ENCODE assay signal across 7 mouse cellular contexts in the genomic region with DNA sequence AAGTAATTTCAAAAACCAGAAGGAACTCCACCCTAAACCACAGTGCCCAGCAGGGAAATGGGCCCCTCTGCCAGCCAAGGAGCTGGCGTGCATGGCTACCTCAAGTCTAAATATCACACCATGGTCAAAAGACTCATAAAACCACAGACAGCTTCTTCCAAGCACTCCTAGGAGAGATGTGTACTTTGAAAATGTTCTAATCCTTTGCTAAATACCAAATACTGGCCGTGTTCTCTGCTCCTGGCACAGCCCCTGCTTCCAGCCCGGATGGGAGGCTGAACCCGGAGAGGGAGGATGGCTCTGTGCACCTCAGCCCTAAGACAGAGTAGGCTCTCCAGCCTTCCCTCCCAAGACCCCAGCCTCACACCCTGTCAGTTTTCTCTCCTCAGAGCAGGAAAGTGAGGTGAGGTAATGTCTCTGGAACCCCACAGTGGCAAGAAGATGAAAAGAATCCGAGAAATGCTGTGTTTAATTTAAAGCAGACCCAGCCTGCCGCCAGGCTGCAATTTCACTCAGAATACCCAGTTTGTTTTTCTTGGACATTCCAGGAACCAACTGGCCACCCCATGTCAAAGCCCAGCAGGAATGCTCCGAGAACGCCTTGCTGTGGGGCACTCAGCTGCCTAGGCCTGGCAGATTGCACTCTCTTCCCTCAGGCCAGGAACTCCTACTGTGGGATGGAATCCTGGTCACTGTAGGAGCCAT.
A peak's percentile ranks its signal among the peaks of the same experiment; 100 is the strongest.
DNase-seq lines count a peak whose midpoint lies in the region; ATAC-seq lines count a peak whose summit lies in the region.

No protein-coding gene starts in this region.

- no peaks in the 10 kb centered on the region for H3K36me3 ChIP-seq in midbrain, embryonic 10.5 days
- H3K36me3 ChIP-seq in midbrain, embryonic 11.5 days (ENCODE audit: control insufficient read depth, insufficient read depth, low read length) = no peaks in the 10 kb centered on the region
- no peaks in the 10 kb centered on the region for H3K36me3 ChIP-seq in embryonic facial prominence, embryonic 15.5 days
- H3K36me3 ChIP-seq in intestine, embryonic 16.5 days (ENCODE audit: control insufficient read depth, insufficient read depth, low read length) = no peaks in the 10 kb centered on the region
- H3K36me3 ChIP-seq in midbrain, embryonic 14.5 days (ENCODE audit: control insufficient read depth, insufficient read depth, low read length) = no peaks in the 10 kb centered on the region

- DNase-seq in midbrain, embryonic 10.5 days (ENCODE audit: low spot score) = peak; percentile 45
- no peak for DNase-seq in midbrain, embryonic 11.5 days (ENCODE audit: low spot score, missing footprints)
- DNase-seq in midbrain, embryonic 14.5 days = peak; percentile 25
- DNase-seq in spleen, postnatal 10 days (ENCODE audit: low spot score in 2 of 2) = no peak
- no peak for DNase-seq in spleen, adult 12 weeks (ENCODE audit: low spot score)

- WGBS in midbrain, embryonic 10.5 days = 56% methylated on average over 8 of the region's 8 CpGs
- WGBS in midbrain, embryonic 11.5 days = 58% methylated on average over 8 of the region's 8 CpGs
- WGBS in embryonic facial prominence, embryonic 15.5 days = 10% methylated on average over 8 of the region's 8 CpGs
- 25% methylated on average over 8 of the region's 8 CpGs for WGBS in intestine, embryonic 16.5 days
- WGBS in midbrain, embryonic 14.5 days = 61% methylated on average over 8 of the region's 8 CpGs

- H3K4me1 ChIP-seq in midbrain, embryonic 10.5 days = peaks cover 24% of the 10 kb centered on the region
- no peaks in the 10 kb centered on the region for H3K4me1 ChIP-seq in midbrain, embryonic 11.5 days (ENCODE audit: control insufficient read depth, insufficient read depth, low read length)
- H3K4me1 ChIP-seq in embryonic facial prominence, embryonic 15.5 days = peaks cover 42% of the 10 kb centered on the region
- 0 out of 2 replicates have a peak, but pooled peaks cover 5% of the 10 kb centered on the region for H3K4me1 ChIP-seq in intestine, embryonic 16.5 days (ENCODE audit: control insufficient read depth, insufficient read depth, low read length)
- H3K4me1 ChIP-seq in midbrain, embryonic 14.5 days (ENCODE audit: control insufficient read depth, insufficient read depth, low read length) = no peaks in the 10 kb centered on the region

- no peaks in the 10 kb centered on the region for H3K9me3 ChIP-seq in midbrain, embryonic 10.5 days (replicated peaks)
- no peaks in the 10 kb centered on the region for H3K9me3 ChIP-seq in midbrain, embryonic 11.5 days (ENCODE audit: control insufficient read depth, low read length)
- H3K9me3 ChIP-seq in embryonic facial prominence, embryonic 15.5 days (replicated peaks) = no peaks in the 10 kb centered on the region
- no peaks in the 10 kb centered on the region for H3K9me3 ChIP-seq in intestine, embryonic 16.5 days (ENCODE audit: control insufficient read depth, low read length)
- H3K9me3 ChIP-seq in midbrain, embryonic 14.5 days (ENCODE audit: control insufficient read depth, low read length) = no peaks in the 10 kb centered on the region

- no peak for ATAC-seq in midbrain, embryonic 11.5 days (ENCODE audit: low FRiP score)
- peak; percentile 78 for ATAC-seq in embryonic facial prominence, embryonic 15.5 days (ENCODE audit: insufficient number of reproducible peaks, low FRiP score, low TSS enrichment, low read depth)
- ATAC-seq in intestine, embryonic 16.5 days = peak; percentile 59; the same call in 1 of the 2 replicates
- ATAC-seq in midbrain, embryonic 14.5 days (ENCODE audit: low FRiP score, low TSS enrichment) = no peak

- H3K4me2 ChIP-seq in midbrain, embryonic 11.5 days = no peak overlapping the region
- peak overlapping the region; percentile 27 for H3K4me2 ChIP-seq in embryonic facial prominence, embryonic 15.5 days (replicated peaks)
- no peak overlapping the region for H3K4me2 ChIP-seq in intestine, embryonic 16.5 days (ENCODE audit: low read depth, low read length)
- H3K4me2 ChIP-seq in midbrain, embryonic 14.5 days (ENCODE audit: low read length) = no peak overlapping the region

- no peaks in the 10 kb centered on the region for H3K27me3 ChIP-seq in midbrain, embryonic 10.5 days (ENCODE audit: low read depth, poor library complexity, severe bottlenecking)
- H3K27me3 ChIP-seq in midbrain, embryonic 11.5 days (ENCODE audit: control insufficient read depth, insufficient read depth, low read length) = no peaks in the 10 kb centered on the region
- no peaks in the 10 kb centered on the region for H3K27me3 ChIP-seq in embryonic facial prominence, embryonic 15.5 days
- no peaks in the 10 kb centered on the region for H3K27me3 ChIP-seq in intestine, embryonic 16.5 days (replicated peaks; ENCODE audit: control insufficient read depth, insufficient read depth, low read length)
- no peaks in the 10 kb centered on the region for H3K27me3 ChIP-seq in midbrain, embryonic 14.5 days (ENCODE audit: control insufficient read depth, insufficient read depth, low read length)

- H3K4me3 ChIP-seq in midbrain, embryonic 10.5 days = no peak overlapping the region
- H3K4me3 ChIP-seq in midbrain, embryonic 11.5 days (ENCODE audit: low read depth, low read length) = no peak overlapping the region
- H3K4me3 ChIP-seq in embryonic facial prominence, embryonic 15.5 days (replicated peaks) = no peak overlapping the region
- no peak overlapping the region for H3K4me3 ChIP-seq in intestine, embryonic 16.5 days (ENCODE audit: low read length)
- H3K4me3 ChIP-seq in midbrain, embryonic 14.5 days (replicated peaks; ENCODE audit: low read depth, low read length) = no peak overlapping the region

- H3K27ac ChIP-seq in midbrain, embryonic 10.5 days (replicated peaks) = peak overlapping the region; percentile 55
- no peak overlapping the region for H3K27ac ChIP-seq in midbrain, embryonic 11.5 days (ENCODE audit: low read depth, low read length)
- H3K27ac ChIP-seq in embryonic facial prominence, embryonic 15.5 days (replicated peaks) = peak overlapping the region; percentile 89
- H3K27ac ChIP-seq in intestine, embryonic 16.5 days (ENCODE audit: low read length) = peak overlapping the region; percentile 77
- 0 out of 2 replicates have a peak overlapping the region, but pooled peaks have one; percentile 15 for H3K27ac ChIP-seq in midbrain, embryonic 14.5 days (replicated peaks; ENCODE audit: low read depth, low read length)

- H3K9ac ChIP-seq in midbrain, embryonic 11.5 days (ENCODE audit: low read length) = no peak overlapping the region
- no peak overlapping the region for H3K9ac ChIP-seq in embryonic facial prominence, embryonic 15.5 days
- H3K9ac ChIP-seq in intestine, embryonic 16.5 days (ENCODE audit: low read depth, low read length) = peak overlapping the region; percentile 2; the same call in 1 of the 2 replicates
- no peak overlapping the region for H3K9ac ChIP-seq in midbrain, embryonic 14.5 days (replicated peaks; ENCODE audit: low read length)

Comparison
In these comparisons a context has a peak if more than half of its experiments do, and no peak if none do; other contexts are left out.
1. DNase-seq: peak in midbrain, embryonic 10.5 days (single experiment) and midbrain, embryonic 14.5 days (single experiment); none in midbrain, embryonic 11.5 days (single experiment), spleen, postnatal 10 days (0 of 2) and spleen, adult 12 weeks (single experiment).
2. ATAC-seq: peak in embryonic facial prominence, embryonic 15.5 days (single experiment) and intestine, embryonic 16.5 days (single experiment); none in midbrain, embryonic 11.5 days (single experiment) and midbrain, embryonic 14.5 days (single experiment).